Mouse (Mus musculus) limb, embryonic 13.5 days (tissue): Measurements from ENCODE around the gene BC003965. TPM values are rescaled to one million over a fixed set of nuclear protein-coding genes. Genes with fewer than 3 reads are reported as not detected.
A peak's percentile ranks its signal among the peaks of the same experiment; 100 is the strongest.

ENCODE experiments used
- ATAC-seq: fragments of 200-750 bp; cut with Nextera tagmentation; 2 replicates; pipeline ENCODE4 v1.8.0; 2017; ENCODE audit warnings: low read depth, moderate number of reproducible peaks, moderate TSS enrichment; ENCODE audit not compliant: low FRiP score
- H3K27ac ChIP-seq: fragments of 300-500 bp; sonication (generic); 2 replicates; pipeline ENCODE4 v1.5.1; 2015; ENCODE audit warnings: inconsistent platforms, mild to moderate bottlenecking, moderate library complexity
- H3K27me3 ChIP-seq: fragments of 300-500 bp; sonication (generic); 2 replicates; pipeline ENCODE4 v1.6.1; 2015; ENCODE audit warnings: mild to moderate bottlenecking, inconsistent platforms
- H3K36me3 ChIP-seq: fragments of 300-500 bp; sonication (generic); 2 replicates; pipeline ENCODE4 v1.6.1; 2015; ENCODE audit warnings: inconsistent platforms, mild to moderate bottlenecking, moderate library complexity
- H3K4me1 ChIP-seq: fragments of 300-500 bp; sonication (generic); 2 replicates; pipeline ENCODE4 v1.6.1; 2015; ENCODE audit warnings: inconsistent platforms
- H3K4me2 ChIP-seq: fragments of 300-500 bp; sonication (generic); replicated peaks from 2 replicates; pipeline ENCODE4 v1.6.1; 2015; ENCODE audit warnings: inconsistent platforms, mild to moderate bottlenecking, moderate library complexity
- H3K4me3 ChIP-seq: fragments of 300-500 bp; sonication (generic); 2 replicates; pipeline ENCODE4 v1.5.1; 2015; ENCODE audit warnings: moderate library complexity, mild to moderate bottlenecking, inconsistent platforms
- H3K9ac ChIP-seq: fragments of 300-500 bp; sonication (generic); 2 replicates; pipeline ENCODE4 v1.6.1; 2015; ENCODE audit warnings: mild to moderate bottlenecking, inconsistent platforms
- H3K9me3 ChIP-seq: fragments of 300-500 bp; sonication (generic); 2 replicates; pipeline ENCODE4 v1.6.1; 2016; ENCODE audit warnings: inconsistent platforms
- WGBS: fragments of 180-500 bp; shearing (Covaris S2); methylation state at CpG from one replicate; pipeline ENCODE4 v1.1.7; 2015; 5-methylcytosine and 5-hydroxymethylcytosine counted together
- polyA plus RNA-seq: library from polyadenylated mRNA; unstranded; fragments of >200 nt; fragmentation: Nextera tagmentation; extraction: Ambion mirVana; gene quantifications from 2 replicates; pipeline ENCODE4 v1.2.1, GENCODE M21; 2015

The BC003965 gene
- 34.2 and 34.5 TPM in 2 replicates for polyA plus RNA-seq

- Histone ChIP-seq H3K27ac (peak within 1 kb of the TSS; percentile 93), H3K36me3 (peaks cover 7% of the 10 kb centered on the region; the same call in 1 of the 2 replicates), H3K4me2 (peak within 1 kb of the TSS; percentile 100), H3K9ac (peak within 1 kb of the TSS; percentile 88), H3K27me3 (peaks cover 7% of the 10 kb centered on the region; the same call in 1 of the 2 replicates), H3K4me3 (peak within 1 kb of the TSS; percentile 98), H3K4me1 (peaks cover 28% of the 10 kb centered on the region), H3K9me3 (no peaks in the 10 kb centered on the region)
- ATAC-seq: peak; percentile 84
- under 1% methylated on average over 50 of the region's 50 CpGs for WGBS
These were observed at the start of gene BC003965 for GRCm38 (mm10) chr17:25184129-25184691. BC003965 (plus strand) TSS chr17:25184554.

GRCm38 (mm10) chr17:25135622-25136021 lies 48.7 kb upstream of the BC003965 start:
- 79% methylated on average over 6 of the region's 6 CpGs for WGBS
- H3K4me2 ChIP-seq: no peak overlapping the region
- ATAC-seq: no peak
- no peaks in the 10 kb centered on the region for H3K9me3 ChIP-seq
- H3K27ac ChIP-seq: no peak overlapping the region
- peaks cover 19% of the 10 kb centered on the region for H3K36me3 ChIP-seq
- H3K27me3 ChIP-seq: no peaks in the 10 kb centered on the region
- H3K4me3 ChIP-seq: no peak overlapping the region
- no peak overlapping the region; the same call in 1 of the 2 replicates for H3K9ac ChIP-seq
- peaks cover 14% of the 10 kb centered on the region for H3K4me1 ChIP-seq

DNA sequence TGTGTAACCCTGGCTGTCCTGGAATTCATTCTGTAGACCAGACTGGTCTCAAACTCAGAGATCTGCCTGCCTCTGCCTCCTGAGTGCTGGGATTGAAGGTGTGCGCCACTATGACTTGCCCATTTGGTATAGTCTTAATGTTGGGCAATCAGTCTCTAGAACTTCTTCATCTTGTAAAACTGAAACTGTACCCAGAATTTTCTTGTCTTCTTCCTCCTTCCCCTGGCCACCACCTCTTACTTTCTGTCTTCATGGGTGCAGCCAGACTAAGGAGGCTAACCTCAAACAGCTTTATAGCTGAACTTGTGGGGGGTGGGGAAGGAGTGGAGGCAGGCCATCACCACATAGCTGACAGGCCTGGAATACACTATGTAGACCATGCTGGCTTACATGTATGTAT lies 45.6 kb upstream of the BC003965 start:
- ATAC-seq: no peak
- Histone ChIP-seq H3K27me3 (no peaks in the 10 kb centered on the region), H3K9ac (no peak overlapping the region), H3K36me3 (peaks cover 19% of the 10 kb centered on the region), H3K9me3 (no peaks in the 10 kb centered on the region), H3K4me3 (no peak overlapping the region), H3K27ac (no peak overlapping the region), H3K4me2 (no peak overlapping the region), H3K4me1 (peaks cover 13% of the 10 kb centered on the region)
- WGBS: 93% methylated on average over 1 of the region's 1 CpGs

GRCm38 (mm10) chr17:25139960-25140359 lies 44.4 kb upstream of the BC003965 start:
- Histone ChIP-seq H3K27me3 (no peaks in the 10 kb centered on the region), H3K4me1 (0 out of 2 replicates have a peak, but pooled peaks cover 3% of the 10 kb centered on the region), H3K9me3 (no peaks in the 10 kb centered on the region), H3K4me3 (no peak overlapping the region), H3K4me2 (no peak overlapping the region), H3K9ac (no peak overlapping the region), H3K36me3 (peaks cover 22% of the 10 kb centered on the region), H3K27ac (no peak overlapping the region)
- WGBS: 72% methylated on average over 4 of the region's 4 CpGs
- no peak for ATAC-seq

GRCm38 (mm10) chr17:25162161-25162560 lies 22.2 kb upstream of the BC003965 start, which contains the start of gene Ccdc154:
Ccdc154 (plus strand) TSS chr17:25162461.
- Histone ChIP-seq H3K27ac (no peak within 1 kb of the TSS), H3K4me3 (no peak within 1 kb of the TSS), H3K4me1 (no peaks in the 10 kb centered on the region), H3K4me2 (no peak within 1 kb of the TSS), H3K27me3 (no peaks in the 10 kb centered on the region), H3K9me3 (no peaks in the 10 kb centered on the region), H3K9ac (no peak within 1 kb of the TSS), H3K36me3 (peaks cover 36% of the 10 kb centered on the region)
- no peak for ATAC-seq
- WGBS: 81% methylated on average over 1 of the region's 1 CpGs

- 70% methylated on average over 7 of the region's 7 CpGs for WGBS
- H3K9ac ChIP-seq: peak overlapping the region; percentile 8; the same call in 1 of the 2 replicates
- no peak for ATAC-seq
These were observed 21.0 kb upstream of the BC003965 start for GRCm38 (mm10) chr17:25163387-25163786.

DNA sequence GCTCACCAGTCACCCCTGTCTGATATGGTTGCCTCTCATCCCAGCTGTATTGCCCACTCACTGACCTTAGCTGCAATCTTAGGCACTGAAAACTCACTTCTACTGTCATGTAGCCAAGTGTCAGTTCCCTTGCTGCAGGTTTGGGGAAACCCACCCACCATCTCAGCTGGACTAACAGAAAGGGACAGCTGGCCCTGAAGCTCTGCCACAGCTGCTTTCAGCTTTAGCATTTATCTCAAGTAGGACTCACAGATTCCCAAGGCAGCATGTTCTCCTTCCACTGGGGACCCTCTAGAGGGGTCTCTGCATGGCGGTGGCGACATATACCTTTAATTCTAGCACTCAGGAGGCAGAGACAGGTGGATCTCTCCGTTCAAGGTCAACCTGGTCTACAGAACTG lies 19.6 kb upstream of the BC003965 start:
- no peaks in the 10 kb centered on the region for H3K4me1 ChIP-seq
- peaks cover 21% of the 10 kb centered on the region for H3K36me3 ChIP-seq
- no peaks in the 10 kb centered on the region for H3K27me3 ChIP-seq
- 85% methylated on average over 3 of the region's 3 CpGs for WGBS
- H3K9me3 ChIP-seq: no peaks in the 10 kb centered on the region
- no peak for ATAC-seq
- no peak overlapping the region for H3K4me3 ChIP-seq
- H3K9ac ChIP-seq: no peak overlapping the region
- no peak overlapping the region for H3K27ac ChIP-seq
- H3K4me2 ChIP-seq: no peak overlapping the region

More at GRCm38 (mm10) chr17:25163387-25163786, 21.0 kb upstream of the BC003965 start:
- Histone ChIP-seq H3K9me3 (no peaks in the 10 kb centered on the region), H3K4me2 (no peak overlapping the region), H3K27me3 (no peaks in the 10 kb centered on the region), H3K36me3 (peaks cover 29% of the 10 kb centered on the region), H3K4me1 (no peaks in the 10 kb centered on the region), H3K27ac (no peak overlapping the region), H3K4me3 (no peak overlapping the region)

- H3K9me3 ChIP-seq: no peaks in the 10 kb centered on the region
- ATAC-seq: no peak
- H3K9ac ChIP-seq: no peak overlapping the region
- WGBS: 41% methylated on average over 6 of the region's 6 CpGs
- H3K4me2 ChIP-seq: no peak overlapping the region
- no peak overlapping the region for H3K27ac ChIP-seq
- no peak overlapping the region for H3K4me3 ChIP-seq
- H3K4me1 ChIP-seq: no peaks in the 10 kb centered on the region
- H3K27me3 ChIP-seq: no peaks in the 10 kb centered on the region
- peaks cover 7% of the 10 kb centered on the region for H3K36me3 ChIP-seq
These were observed 18.2 kb upstream of the BC003965 start for GRCm38 (mm10) chr17:25165970-25166671.

DNA sequence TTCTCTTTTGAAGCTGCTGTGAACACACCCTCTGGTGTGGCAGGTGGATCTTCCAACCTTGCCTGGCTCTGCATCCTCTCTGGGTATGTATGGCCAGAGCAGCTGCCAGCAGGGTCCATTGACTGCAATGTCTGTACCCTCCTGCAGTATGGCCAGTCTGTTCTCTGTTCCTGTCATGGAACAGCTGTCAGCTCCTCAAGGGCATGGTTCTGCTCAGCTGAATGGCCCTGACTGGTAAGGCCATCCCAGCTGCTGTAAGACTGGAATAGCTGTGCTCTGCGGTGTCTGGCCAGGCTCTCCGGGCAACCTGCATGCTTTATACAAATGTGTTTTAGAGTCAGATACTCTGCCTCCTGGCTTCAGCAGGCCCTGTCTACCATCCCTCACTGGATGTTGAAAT lies 14.6 kb upstream of the BC003965 start:
- no peaks in the 10 kb centered on the region for H3K4me1 ChIP-seq
- 0 out of 2 replicates have a peak overlapping the region, but pooled peaks have one; percentile 13 for H3K9ac ChIP-seq
- no peak overlapping the region for H3K4me3 ChIP-seq
- ATAC-seq: peak; percentile 48; the same call in 1 of the 2 replicates
- 84% methylated on average over 2 of the region's 2 CpGs for WGBS
- H3K4me2 ChIP-seq: no peak overlapping the region
- no peaks in the 10 kb centered on the region for H3K27me3 ChIP-seq
- H3K36me3 ChIP-seq: no peaks in the 10 kb centered on the region
- no peak overlapping the region for H3K27ac ChIP-seq
- no peaks in the 10 kb centered on the region for H3K9me3 ChIP-seq

DNA sequence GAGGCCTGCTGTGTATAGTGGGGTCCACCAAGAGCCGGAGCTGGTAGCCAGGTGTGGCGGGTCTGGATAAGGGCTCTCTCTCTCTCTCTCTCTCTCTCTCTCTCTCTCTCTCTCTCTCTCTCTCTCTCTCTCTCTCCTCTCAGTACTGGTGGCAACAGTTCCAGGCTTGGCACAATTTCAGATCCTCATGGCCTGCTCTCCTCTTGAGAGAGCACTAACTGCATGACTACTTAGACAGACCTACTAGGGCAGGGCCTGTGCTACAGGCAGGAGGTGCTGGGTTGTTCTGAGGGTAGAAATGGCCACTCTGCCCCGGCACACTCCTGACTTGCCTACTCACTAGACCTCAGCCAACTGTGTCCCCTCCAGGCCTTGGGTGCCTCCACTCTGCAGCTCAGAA lies 11.8 kb upstream of the BC003965 start:
- Histone ChIP-seq H3K9me3 (no peaks in the 10 kb centered on the region), H3K36me3 (no peaks in the 10 kb centered on the region), H3K27ac (no peak overlapping the region), H3K4me1 (no peaks in the 10 kb centered on the region), H3K9ac (no peak overlapping the region), H3K4me3 (no peak overlapping the region), H3K4me2 (no peak overlapping the region), H3K27me3 (no peaks in the 10 kb centered on the region)
- ATAC-seq: no peak
- WGBS: 78% methylated on average over 3 of the region's 3 CpGs

DNA sequence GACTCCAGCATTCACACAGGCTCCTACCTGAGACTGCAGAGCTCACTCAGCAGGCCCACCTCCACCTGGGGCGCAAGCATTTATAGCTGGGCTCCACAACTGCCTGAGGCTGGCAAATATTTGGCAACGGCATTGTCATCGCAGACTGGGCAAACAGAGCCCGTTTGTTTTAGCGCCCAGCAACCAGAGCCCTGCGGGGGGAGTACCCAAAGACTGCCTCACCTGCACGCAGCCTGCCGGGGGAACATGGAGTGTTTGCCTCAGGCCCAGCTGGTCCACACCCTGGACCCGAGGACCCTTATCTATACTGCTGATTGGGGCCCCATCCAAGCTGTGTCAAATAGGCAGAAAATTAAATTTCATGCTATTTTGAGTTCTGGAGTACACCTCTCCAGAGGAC lies 8.9 kb upstream of the BC003965 start, which contains the start of gene Gm38655:
TSS of gene Gm38655 (minus strand) at position 61 of the 400 bp plus-strand sequence.
- 70% methylated on average over 9 of the region's 9 CpGs for WGBS
- Histone ChIP-seq H3K4me1 (no peaks in the 10 kb centered on the region), H3K4me3 (no peak within 1 kb of the TSS), H3K9me3 (no peaks in the 10 kb centered on the region), H3K27ac (no peak within 1 kb of the TSS), H3K4me2 (no peak within 1 kb of the TSS), H3K27me3 (0 out of 2 replicates have a peak, but pooled peaks cover under 1% of the 10 kb centered on the region), H3K36me3 (no peaks in the 10 kb centered on the region), H3K9ac (no peak within 1 kb of the TSS)
- ATAC-seq: no peak

DNA sequence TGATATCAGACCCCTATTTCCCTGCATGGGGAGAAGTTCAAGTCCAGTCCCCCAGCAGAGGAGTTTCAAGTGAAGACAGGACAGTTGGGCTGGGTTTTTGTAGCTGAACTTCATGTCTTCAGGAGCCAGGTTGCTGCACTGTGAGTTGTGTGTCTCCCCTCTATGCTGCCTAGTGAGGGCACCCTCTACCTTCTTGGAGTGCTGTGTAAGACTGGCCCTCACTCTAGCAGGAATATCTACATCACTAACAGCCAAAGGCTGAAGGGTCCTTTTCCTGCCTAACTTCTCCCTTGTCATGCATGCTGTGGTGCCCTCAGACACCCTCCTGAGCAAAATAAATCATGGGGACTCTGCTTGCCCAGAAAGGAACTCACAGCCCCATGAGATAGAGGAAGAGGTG lies 1.1 kb upstream of the BC003965 start:
- no peak overlapping the region for H3K9ac ChIP-seq
- no peaks in the 10 kb centered on the region for H3K9me3 ChIP-seq
- peaks cover 24% of the 10 kb centered on the region for H3K4me1 ChIP-seq
- peak overlapping the region; percentile 98 for H3K4me3 ChIP-seq
- H3K36me3 ChIP-seq: peaks cover 7% of the 10 kb centered on the region; the same call in 1 of the 2 replicates
- H3K27ac ChIP-seq: no peak overlapping the region
- no peak for ATAC-seq
- peaks cover 7% of the 10 kb centered on the region; the same call in 1 of the 2 replicates for H3K27me3 ChIP-seq
- H3K4me2 ChIP-seq: peak overlapping the region; percentile 100
